ENCODE assay signal across 11 mouse cellular contexts in genomic region chr7:132312396-132312795, GRCm38 (mm10). TPM values are rescaled to one million over a fixed set of nuclear protein-coding genes. Genes with fewer than 3 reads are reported as not detected.
DNase-seq lines count a peak whose midpoint lies in the region; ATAC-seq and TF ChIP-seq lines count a peak whose summit lies in the region.
"Had no signal": no experiment of that assay in that cellular context is flagged by ENCODE, and none has a peak within 500 bp of the region (broad histone marks: within the 10 kb centered on the region; RNA-seq: fewer than 3 reads in every experiment).

No protein-coding gene starts in this region.

- ATAC-seq in kidney, embryonic 15.5 days (replicated peaks; ENCODE audit: low FRiP score): no peak
- ATAC-seq in neural tube, embryonic 13.5 days (ENCODE audit: low read depth): no peak
- no peak for ATAC-seq in midbrain, postnatal 0 days (ENCODE audit: low FRiP score)

- H3K4me3 ChIP-seq in kidney, embryonic 15.5 days (replicated peaks): no peak overlapping the region
- H3K4me3 ChIP-seq in neural tube, embryonic 13.5 days: no peak overlapping the region
- no peak overlapping the region for H3K4me3 ChIP-seq in midbrain, postnatal 0 days (ENCODE audit: low read depth, low read length)
- H3K4me3 ChIP-seq: heart, embryonic 13.5 days; limb, embryonic 13.5 days; myocyte had no signal

- no peak for TF ChIP-seq CTCF in midbrain, postnatal 0 days (IDR thresholded peaks at IDR 0.05)

- WGBS in kidney, embryonic 15.5 days: 75% methylated on average over 8 of the region's 8 CpGs
- 62% methylated on average over 8 of the region's 8 CpGs for WGBS in neural tube, embryonic 13.5 days
- WGBS in midbrain, postnatal 0 days: 60% methylated on average over 8 of the region's 8 CpGs

- peak; percentile 15 to 76 for DNase-seq in kidney, postnatal 25 days
- DNase-seq in brain, adult 2 months (ENCODE audit: low read depth, low spot score): peak; percentile 88
- DNase-seq in fat pad, adult 2 months (ENCODE audit: extremely low read depth, low read depth, low spot score): peak; percentile 62
- DNase-seq in ovary, postnatal 14 days (ENCODE audit: low spot score): no peak
- DNase-seq in embryo, embryonic 10.5 days (ENCODE audit: low spot score): no peak
- no peak for DNase-seq in midbrain, postnatal 0 days (ENCODE audit: low spot score)

- H3K4me1 ChIP-seq in kidney, embryonic 15.5 days: peaks cover 52% of the 10 kb centered on the region
- peaks cover 72% of the 10 kb centered on the region for H3K4me1 ChIP-seq in neural tube, embryonic 13.5 days (replicated peaks)
- peaks cover under 1% of the 10 kb centered on the region; the same call in 1 of the 2 replicates for H3K4me1 ChIP-seq in midbrain, postnatal 0 days (ENCODE audit: insufficient read depth, low read length)

- no peaks in the 10 kb centered on the region for H3K27me3 ChIP-seq in kidney, embryonic 15.5 days
- no peaks in the 10 kb centered on the region for H3K27me3 ChIP-seq in neural tube, embryonic 13.5 days
- no peaks in the 10 kb centered on the region for H3K27me3 ChIP-seq in midbrain, postnatal 0 days (ENCODE audit: insufficient read depth, low read length)
- H3K27me3 ChIP-seq: heart, embryonic 13.5 days; limb, embryonic 13.5 days had no signal

- H3K27ac ChIP-seq in kidney, embryonic 15.5 days: no peak overlapping the region
- no peak overlapping the region for H3K27ac ChIP-seq in neural tube, embryonic 13.5 days (replicated peaks)
- H3K27ac ChIP-seq in midbrain, postnatal 0 days (ENCODE audit: low read depth, low read length): no peak overlapping the region
- H3K27ac ChIP-seq: heart, embryonic 13.5 days; limb, embryonic 13.5 days had no signal

- H3K4me2 ChIP-seq in kidney, embryonic 15.5 days: no peak overlapping the region
- peak overlapping the region; percentile 95; the same call in 1 of the 2 replicates for H3K4me2 ChIP-seq in neural tube, embryonic 13.5 days
- no peak overlapping the region for H3K4me2 ChIP-seq in midbrain, postnatal 0 days (ENCODE audit: low read depth, low read length, poor library complexity, severe bottlenecking)
- H3K4me2 ChIP-seq: heart, embryonic 13.5 days had no signal

- H3K36me3 ChIP-seq in kidney, embryonic 15.5 days: no peaks in the 10 kb centered on the region
- no peaks in the 10 kb centered on the region for H3K36me3 ChIP-seq in neural tube, embryonic 13.5 days
- no peaks in the 10 kb centered on the region for H3K36me3 ChIP-seq in midbrain, postnatal 0 days (ENCODE audit: insufficient read depth, low read length)
- H3K36me3 ChIP-seq: heart, embryonic 13.5 days; limb, embryonic 13.5 days had no signal

- H3K9ac ChIP-seq in kidney, embryonic 15.5 days: no peak overlapping the region
- no peak overlapping the region for H3K9ac ChIP-seq in neural tube, embryonic 13.5 days
- no peak overlapping the region for H3K9ac ChIP-seq in midbrain, postnatal 0 days (replicated peaks; ENCODE audit: low read length, poor library complexity, severe bottlenecking)
- H3K9ac ChIP-seq: heart, embryonic 13.5 days; limb, embryonic 13.5 days had no signal

- H3K9me3 ChIP-seq in kidney, embryonic 15.5 days (replicated peaks): no peaks in the 10 kb centered on the region
- no peaks in the 10 kb centered on the region for H3K9me3 ChIP-seq in neural tube, embryonic 13.5 days
- H3K9me3 ChIP-seq in midbrain, postnatal 0 days (ENCODE audit: low read length): no peaks in the 10 kb centered on the region
- H3K9me3 ChIP-seq: heart, embryonic 13.5 days; limb, embryonic 13.5 days had no signal

RNA-seq across cellular contexts. Expression of gene Chst15, which starts 4.6 kb away (rescaled TPM):
- 17.8 and 19.3 TPM in 2 replicates for polyA plus RNA-seq in kidney, embryonic 15.5 days (2015; fragmentation: Nextera tagmentation; extraction: Ambion mirVana)
- polyA plus RNA-seq in neural tube, embryonic 13.5 days (2015; fragmentation: Nextera tagmentation; extraction: Ambion mirVana): 21.9 and 22.5 TPM in 2 replicates
- total RNA-seq in midbrain, postnatal 0 days (2014; rRNA removed): 20.0 and 21.9 TPM in 2 replicates
- 8.4 TPM in 2 replicates for polyA plus RNA-seq in midbrain, postnatal 0 days (2015; fragmentation: Nextera tagmentation; extraction: Ambion mirVana)

Comparison
In these comparisons a context has a peak if more than half of its experiments do, and no peak if none do; other contexts are left out.
1. DNase-seq: peak in kidney, postnatal 25 days (2 of 2), brain, adult 2 months (single experiment) and fat pad, adult 2 months (single experiment); none in ovary, postnatal 14 days (single experiment), embryo, embryonic 10.5 days (single experiment) and midbrain, postnatal 0 days (single experiment).